Mouse (Mus musculus): ENCODE measurements around the gene Ugt1a6b. TPM values are rescaled to one million over a fixed set of nuclear protein-coding genes. Genes with fewer than 3 reads are reported as not detected.
"Not testable (repeated sequence)": the region's sequence is repeated elsewhere in the genome, so short reads cannot be mapped to it uniquely, and the experiment has no call there.

Ugt1a6b gene
- polyA plus RNA-seq, 1 experiment from 2014 or later: not detected

DNA sequence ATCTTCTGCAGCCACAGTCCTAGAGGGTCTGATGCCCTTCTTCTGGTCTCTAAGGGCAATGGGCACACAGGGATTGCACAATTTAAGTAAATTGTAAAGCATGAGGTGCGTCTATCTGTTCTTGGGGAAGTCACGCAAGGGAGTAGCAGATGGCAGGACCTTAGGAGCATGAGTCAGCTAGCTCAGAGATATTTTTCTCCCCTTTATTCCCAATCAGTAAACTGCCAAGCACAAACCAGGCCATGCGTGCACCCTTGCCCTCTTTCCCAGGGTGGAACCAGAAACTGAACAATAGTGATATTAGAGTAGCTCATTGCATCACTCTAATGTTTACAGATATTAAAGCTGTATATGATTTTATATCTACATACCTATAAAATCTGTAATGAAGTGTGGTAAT is 4.5 kb upstream of the Ugt1a6b start:
- not testable (repeated sequence) for DNase-seq (ENCODE audit: low spot score); H3K27ac ChIP-seq; H3K27me3 ChIP-seq (ENCODE audit: insufficient read depth, poor library complexity, severe bottlenecking); H3K36me3 ChIP-seq; H3K4me3 ChIP-seq; H3K4me1 ChIP-seq; H3K9me3 ChIP-seq
- 79% methylated on average over 3 of the region's 3 CpGs for WGBS

GRCm38 (mm10) chr1:88099691-88100090 is 3.4 kb upstream of the Ugt1a6b start:
- H3K4me1 ChIP-seq; H3K27ac ChIP-seq; DNase-seq (ENCODE audit: low spot score); H3K9me3 ChIP-seq; H3K36me3 ChIP-seq; H3K27me3 ChIP-seq (ENCODE audit: insufficient read depth, poor library complexity, severe bottlenecking); H3K4me3 ChIP-seq: not testable (repeated sequence)
- WGBS: 77% methylated on average over 2 of the region's 2 CpGs

DNA sequence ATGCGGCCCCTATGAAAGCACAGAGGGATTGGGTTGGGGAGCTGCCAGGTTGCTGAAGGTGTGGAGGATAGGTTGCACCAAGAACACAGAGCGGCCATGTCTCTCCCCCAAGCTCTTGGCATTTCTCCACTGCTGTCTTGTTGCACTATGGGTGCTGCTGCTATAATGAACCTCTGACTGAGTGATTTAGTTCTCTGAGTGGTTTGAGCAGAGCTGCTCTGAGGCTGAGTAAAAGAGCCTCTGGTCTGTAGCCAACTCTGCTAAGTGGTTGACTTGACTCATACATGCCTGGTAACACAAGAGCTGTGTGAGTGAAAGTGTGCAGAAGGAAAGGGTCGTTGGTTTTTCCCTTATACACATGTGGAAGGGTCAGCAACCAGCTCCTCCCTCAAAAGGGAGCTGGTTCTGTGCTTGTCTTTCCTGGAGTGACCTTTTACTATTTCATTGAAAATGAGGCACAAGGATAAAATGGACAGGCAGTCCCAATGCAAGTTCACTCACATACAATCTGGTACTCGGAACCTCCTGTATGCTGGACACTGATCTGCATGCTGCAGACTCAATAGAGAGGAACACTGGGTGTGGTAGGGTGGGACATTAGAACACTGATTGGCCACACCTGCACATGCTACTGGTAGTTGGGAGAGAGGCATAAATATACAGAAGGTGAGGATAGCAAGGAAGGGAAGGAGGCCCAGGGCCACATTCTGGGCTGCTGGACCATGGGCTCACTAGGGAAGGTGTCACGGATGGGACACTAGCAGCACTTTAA is 831 bp downstream of the Ugt1a6b start:
- H3K9me3 ChIP-seq; H3K4me3 ChIP-seq; H3K4me1 ChIP-seq; H3K36me3 ChIP-seq; DNase-seq (ENCODE audit: low spot score); H3K27me3 ChIP-seq (ENCODE audit: insufficient read depth, poor library complexity, severe bottlenecking); H3K27ac ChIP-seq: not testable (repeated sequence)
- WGBS: 79% methylated on average over 5 of the region's 5 CpGs

DNA sequence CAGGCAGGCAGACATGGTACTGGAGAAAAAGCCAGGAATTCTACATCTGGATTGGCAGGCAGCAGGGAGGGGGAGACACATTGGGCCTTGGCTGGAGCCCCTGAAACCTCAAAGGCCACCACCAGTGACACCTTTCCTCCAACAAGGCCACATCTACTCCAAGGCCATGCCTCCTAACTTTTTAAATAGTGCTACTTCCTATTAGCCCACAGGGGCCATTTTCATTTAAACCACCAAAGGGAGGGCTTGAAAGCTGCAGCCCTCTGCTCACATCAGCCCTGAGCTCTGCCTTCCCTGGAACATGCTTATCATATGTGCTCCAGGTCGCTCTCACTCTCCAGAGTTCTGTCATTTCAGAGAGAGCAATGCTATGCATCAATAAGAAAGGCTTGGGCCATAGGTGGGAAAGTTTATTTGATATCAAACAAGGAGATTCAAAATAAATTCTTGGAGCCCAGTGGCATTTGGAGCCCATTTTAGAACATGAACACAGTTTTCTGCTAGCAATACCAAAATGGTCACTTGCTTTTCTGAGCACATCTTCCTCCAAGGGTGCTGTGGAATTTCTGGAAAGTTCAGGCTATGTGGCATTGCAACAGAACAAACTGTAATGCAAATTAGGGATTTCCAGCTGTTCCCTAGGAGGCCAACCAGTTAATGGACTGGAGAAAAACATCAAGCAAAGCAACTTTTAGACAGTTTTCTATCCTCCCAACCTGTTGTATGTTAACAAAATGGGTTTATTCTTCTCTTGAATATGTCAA is 1.8 kb downstream of the Ugt1a6b start:
- DNase-seq (ENCODE audit: low spot score): no peak
- Histone ChIP-seq H3K36me3 (no peaks in the 10 kb centered on the region), H3K9me3 (no peaks in the 10 kb centered on the region), H3K4me3 (no peak overlapping the region), H3K27me3 (ENCODE audit: insufficient read depth, poor library complexity, severe bottlenecking) (no peaks in the 10 kb centered on the region), H3K4me1 (no peaks in the 10 kb centered on the region), H3K27ac (no peak overlapping the region)
- 83% methylated on average over 1 of the region's 1 CpGs for WGBS

GRCm38 (mm10) chr1:88105656-88106055 is 2.6 kb downstream of the Ugt1a6b start:
- 66% methylated on average over 2 of the region's 2 CpGs for WGBS
- H3K27me3 ChIP-seq (ENCODE audit: insufficient read depth, poor library complexity, severe bottlenecking): no peaks in the 10 kb centered on the region
- H3K27ac ChIP-seq: no peak overlapping the region
- no peaks in the 10 kb centered on the region for H3K9me3 ChIP-seq
- H3K4me3 ChIP-seq: no peak overlapping the region
- DNase-seq (ENCODE audit: low spot score): no peak
- no peaks in the 10 kb centered on the region for H3K4me1 ChIP-seq
- H3K36me3 ChIP-seq: no peaks in the 10 kb centered on the region

- H3K36me3 ChIP-seq; H3K4me3 ChIP-seq; H3K27me3 ChIP-seq (ENCODE audit: insufficient read depth, poor library complexity, severe bottlenecking); H3K27ac ChIP-seq; H3K4me1 ChIP-seq; DNase-seq (ENCODE audit: low spot score); H3K9me3 ChIP-seq: not testable (repeated sequence)
- WGBS: 83% methylated on average over 2 of the region's 2 CpGs
Observed at GRCm38 (mm10) chr1:88109027-88109557, 6.0 kb downstream of the Ugt1a6b start.

GRCm38 (mm10) chr1:88109604-88110003 is 6.6 kb downstream of the Ugt1a6b start:
- H3K4me3 ChIP-seq; H3K27ac ChIP-seq; H3K9me3 ChIP-seq; H3K4me1 ChIP-seq; H3K36me3 ChIP-seq; DNase-seq (ENCODE audit: low spot score); H3K27me3 ChIP-seq (ENCODE audit: insufficient read depth, poor library complexity, severe bottlenecking): not testable (repeated sequence)
- 65% methylated on average over 2 of the region's 2 CpGs for WGBS

- not testable (repeated sequence) for H3K27me3 ChIP-seq (ENCODE audit: insufficient read depth, poor library complexity, severe bottlenecking); H3K4me3 ChIP-seq; H3K36me3 ChIP-seq; H3K4me1 ChIP-seq; DNase-seq (ENCODE audit: low spot score); H3K9me3 ChIP-seq; H3K27ac ChIP-seq
- 90% methylated on average over 6 of the region's 6 CpGs for WGBS
Observed at GRCm38 (mm10) chr1:88112769-88113168, 9.7 kb downstream of the Ugt1a6b start.

DNA sequence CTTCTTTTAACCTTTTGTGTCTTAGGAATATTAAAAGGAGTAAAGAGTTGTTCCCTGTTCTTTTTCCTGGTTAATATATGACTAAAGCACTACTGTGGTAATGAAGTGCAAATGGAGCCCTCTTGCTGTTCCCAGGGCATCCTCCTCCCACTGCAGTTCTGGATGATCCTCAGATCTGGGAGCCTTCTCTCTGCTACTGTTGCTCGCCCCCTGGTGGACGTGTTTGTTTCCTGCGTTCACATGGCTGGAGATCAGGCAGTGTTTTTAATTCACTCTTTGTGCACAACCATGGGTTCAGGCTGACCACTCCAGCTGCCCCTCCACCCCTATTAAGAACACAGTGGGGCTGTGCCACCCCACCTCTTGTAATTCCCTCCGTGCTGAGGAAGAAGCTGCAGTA is 17.5 kb downstream of the Ugt1a6b start:
- not testable (repeated sequence) for DNase-seq (ENCODE audit: low spot score); H3K36me3 ChIP-seq; H3K4me3 ChIP-seq; H3K9me3 ChIP-seq; H3K4me1 ChIP-seq; H3K27ac ChIP-seq; H3K27me3 ChIP-seq (ENCODE audit: insufficient read depth, poor library complexity, severe bottlenecking)
- 9% methylated on average over 4 of the region's 4 CpGs for WGBS

DNA sequence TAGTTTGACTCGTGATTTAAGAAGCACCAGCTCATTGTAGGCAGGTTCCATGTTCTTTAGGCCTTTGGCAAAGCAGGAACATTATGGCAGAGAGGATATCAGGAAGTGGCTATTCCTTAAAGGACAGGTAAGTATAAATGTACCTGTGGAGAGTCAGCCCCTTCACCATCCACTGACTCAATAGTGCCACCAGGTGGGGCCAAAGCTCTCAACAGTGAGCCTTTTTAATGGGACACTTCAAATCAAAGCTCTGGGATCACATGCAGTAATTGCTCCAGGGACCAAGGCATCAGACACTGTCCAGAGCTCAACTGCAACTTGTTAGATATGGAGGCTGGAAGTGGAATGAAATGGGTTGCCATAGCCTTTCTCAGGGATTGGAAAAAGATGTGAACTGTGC is 18.5 kb downstream of the Ugt1a6b start:
- not testable (repeated sequence) for DNase-seq (ENCODE audit: low spot score); H3K27ac ChIP-seq; H3K36me3 ChIP-seq; H3K27me3 ChIP-seq (ENCODE audit: insufficient read depth, poor library complexity, severe bottlenecking); H3K4me3 ChIP-seq; H3K4me1 ChIP-seq; H3K9me3 ChIP-seq
- WGBS: no CpG with 5 or more reads among the region's 1 CpGs

DNA sequence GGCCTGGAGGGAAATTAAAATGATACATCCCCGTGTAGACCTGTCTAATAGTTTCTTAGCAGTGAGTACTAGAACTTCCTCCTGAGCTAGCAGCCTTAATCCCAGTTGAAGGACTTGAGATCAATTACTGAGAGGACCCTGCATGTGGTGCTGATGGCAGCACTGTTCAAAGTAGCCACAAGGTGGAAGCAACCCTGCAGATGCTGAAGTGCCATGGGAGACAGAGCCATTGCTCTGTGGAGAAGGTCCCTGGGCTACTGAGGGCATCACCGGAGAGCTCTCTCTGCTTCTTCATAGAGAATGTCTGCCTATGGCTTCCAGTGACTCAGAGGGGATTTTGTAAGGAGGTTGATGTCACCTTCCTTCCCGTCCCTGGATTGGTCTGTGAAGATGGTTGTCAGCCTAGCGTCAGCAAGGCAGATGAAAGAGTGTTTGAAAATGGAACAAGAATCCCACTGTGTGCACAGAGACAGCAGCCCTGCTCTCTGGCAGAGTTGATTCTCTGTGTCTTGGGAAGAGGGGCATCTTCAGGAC is 22.8 kb downstream of the Ugt1a6b start:
- H3K4me1 ChIP-seq; H3K36me3 ChIP-seq; DNase-seq (ENCODE audit: low spot score); H3K27me3 ChIP-seq (ENCODE audit: insufficient read depth, poor library complexity, severe bottlenecking); H3K27ac ChIP-seq; H3K4me3 ChIP-seq; H3K9me3 ChIP-seq: not testable (repeated sequence)
- 67% methylated on average over 4 of the region's 4 CpGs for WGBS

- not testable (repeated sequence) for H3K36me3 ChIP-seq; H3K9me3 ChIP-seq; H3K27ac ChIP-seq; H3K4me3 ChIP-seq; H3K4me1 ChIP-seq; H3K27me3 ChIP-seq (ENCODE audit: insufficient read depth, poor library complexity, severe bottlenecking); DNase-seq (ENCODE audit: low spot score)
- 85% methylated on average over 2 of the region's 2 CpGs for WGBS
Observed at GRCm38 (mm10) chr1:88129091-88129490, 26.0 kb downstream of the Ugt1a6b start.

GRCm38 (mm10) chr1:88130223-88130622 is 27.2 kb downstream of the Ugt1a6b start:
- not testable (repeated sequence) for H3K4me3 ChIP-seq; DNase-seq (ENCODE audit: low spot score); H3K9me3 ChIP-seq; H3K4me1 ChIP-seq; H3K27ac ChIP-seq; H3K27me3 ChIP-seq (ENCODE audit: insufficient read depth, poor library complexity, severe bottlenecking); H3K36me3 ChIP-seq
- WGBS: 88% methylated on average over 1 of the region's 1 CpGs

All from heart, embryonic 10.5 days (tissue).